Mouse (Mus musculus) v-Abl transformed pro-B cells (cell line): ENCODE measurements around the gene Atp2a3.

Experiments used
- in situ Hi-C, 2 experiments: fragments of 400-800 bp; cut with MboI; formaldehyde crosslinking; loops; one replicate each; pipeline ENCODE4 v1.15.1; 2025; ENCODE audit not compliant: unreplicated experiment in 2 of 2

Gene Atp2a3

DNA sequence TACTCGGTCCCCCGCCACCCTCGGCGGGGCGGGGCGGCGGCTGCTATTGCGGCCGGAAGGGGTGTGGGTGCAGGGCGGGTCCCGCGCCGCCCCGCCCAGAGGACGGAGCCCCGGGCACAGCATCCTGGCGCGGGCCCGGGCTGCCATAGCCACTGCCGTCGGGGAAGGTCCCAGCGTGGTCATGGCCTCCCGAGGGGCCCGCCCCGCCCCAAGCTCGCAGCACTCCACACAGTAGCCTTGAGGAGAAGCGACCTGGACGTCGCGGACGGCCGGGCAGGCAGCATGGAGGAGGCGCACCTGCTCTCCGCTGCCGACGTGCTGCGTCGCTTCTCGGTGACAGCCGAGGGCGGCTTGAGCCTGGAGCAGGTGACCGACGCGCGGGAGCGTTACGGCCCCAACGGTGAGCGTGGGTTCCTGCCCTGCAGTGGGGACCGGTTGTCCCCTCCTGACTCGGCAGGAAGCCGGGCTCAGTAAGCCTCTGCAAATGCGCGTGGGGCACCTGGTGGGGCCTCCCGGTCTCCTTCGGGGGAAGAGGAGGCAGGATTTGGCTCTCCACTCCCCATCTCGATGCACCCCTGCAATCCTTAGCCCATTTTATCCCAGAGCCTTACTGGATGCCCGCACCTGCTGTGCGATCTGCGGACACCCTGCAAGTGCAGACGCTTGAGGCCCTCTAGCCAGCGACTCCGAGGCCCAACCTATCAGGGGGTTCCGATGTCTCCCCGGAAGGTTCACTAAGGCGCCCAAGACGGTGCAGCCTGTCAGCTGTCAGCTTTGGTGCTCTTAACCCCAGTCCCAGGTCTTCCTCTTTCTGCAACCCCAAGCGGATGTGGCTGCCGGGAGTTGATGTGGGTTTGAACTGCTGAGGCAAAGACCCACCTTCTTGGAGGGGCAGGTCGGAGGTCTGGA lies at the start of gene Atp2a3:
Gene Atp2a3, plus strand, starts transcription at position 98 of the 909 bp plus-strand sequence.
- in situ Hi-C loops, result no loop called here

DNA sequence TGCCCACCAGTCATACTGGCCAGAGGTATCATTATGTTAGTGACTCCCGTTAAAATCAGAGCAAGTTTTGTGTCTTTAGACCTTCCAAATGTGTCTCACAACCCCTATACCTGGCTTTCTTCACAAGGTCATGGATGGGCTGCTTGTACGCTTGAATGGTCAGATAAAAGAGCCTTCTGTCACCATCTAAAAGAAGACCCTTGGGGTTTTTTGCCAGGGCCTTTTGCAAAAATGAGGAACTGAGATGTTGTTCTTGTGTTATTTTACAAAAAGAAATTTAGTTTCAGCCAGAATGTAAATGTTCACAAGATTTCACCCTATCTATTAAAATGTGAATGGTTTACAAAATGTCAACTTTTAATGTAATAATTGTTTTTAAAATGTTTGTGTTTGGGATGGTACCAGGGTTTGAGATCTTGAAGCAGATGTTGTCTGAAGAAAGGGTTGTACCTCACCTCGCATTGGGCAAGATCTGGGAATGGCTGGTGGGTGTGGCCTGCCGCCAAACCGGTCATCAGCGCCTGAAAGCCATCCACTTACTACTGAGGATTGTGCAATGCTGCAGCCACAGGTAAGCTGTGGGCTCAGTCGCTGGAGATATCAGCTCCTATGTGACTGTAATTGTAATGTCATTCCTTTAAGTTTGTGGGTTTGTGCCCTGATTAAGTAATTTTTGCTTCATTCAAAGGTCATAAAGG lies 43.5 kb upstream of the Atp2a3 start:
- in situ Hi-C loops, result no loop called here

DNA sequence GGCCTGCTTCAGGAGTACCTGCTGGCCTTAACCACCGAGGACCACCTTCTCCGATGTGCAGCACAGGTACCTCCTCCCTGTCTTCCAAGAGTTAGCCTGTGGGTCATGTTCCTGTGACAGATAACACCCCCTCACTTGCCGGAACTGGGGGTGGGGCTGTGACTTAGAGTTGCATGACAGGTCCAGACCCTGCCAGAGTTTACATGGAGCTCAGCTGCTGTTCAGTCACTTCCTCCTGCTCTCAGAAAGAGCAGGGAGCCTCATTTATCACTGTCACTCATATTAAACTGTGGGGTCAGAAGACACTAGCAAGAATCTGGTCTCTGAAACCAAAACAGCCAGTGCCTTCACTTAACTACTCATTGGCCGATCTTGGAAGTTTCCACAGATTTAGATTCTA lies 37.9 kb upstream of the Atp2a3 start:
- in situ Hi-C loops, result loop anchor here in 1 of 2 experiments (5.0 kb wide), 1 partner anchor 59 kb away; no protein-coding TSS in a partner anchor

GRCm38 (mm10) chr11:72924458-72924857 lies 36.5 kb upstream of the Atp2a3 start:
- in situ Hi-C loops, result loop anchor here in 1 of 2 experiments (5.0 kb wide), 1 partner anchor 58 kb away; no protein-coding TSS in a partner anchor

DNA sequence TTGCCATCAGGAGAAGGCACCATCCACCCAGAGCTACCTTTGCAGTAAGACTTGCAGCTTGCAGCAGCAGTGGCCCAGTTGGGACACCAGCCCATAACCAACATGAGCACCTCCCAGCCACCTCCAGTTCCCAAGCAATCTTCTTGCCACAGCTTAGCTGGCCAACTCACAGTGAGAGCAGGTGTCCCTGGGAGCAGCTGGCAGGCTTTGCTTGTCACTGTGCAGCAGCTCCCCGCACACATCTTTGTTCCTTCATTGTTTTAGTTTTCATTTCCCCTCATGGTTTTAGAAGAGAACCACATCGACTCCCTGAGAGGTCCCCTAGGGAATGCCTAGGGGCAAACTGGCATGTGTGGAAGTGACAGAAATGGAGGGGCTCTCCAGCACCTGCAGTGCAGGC lies 35.9 kb upstream of the Atp2a3 start:
- in situ Hi-C loops, result no loop called here

DNA sequence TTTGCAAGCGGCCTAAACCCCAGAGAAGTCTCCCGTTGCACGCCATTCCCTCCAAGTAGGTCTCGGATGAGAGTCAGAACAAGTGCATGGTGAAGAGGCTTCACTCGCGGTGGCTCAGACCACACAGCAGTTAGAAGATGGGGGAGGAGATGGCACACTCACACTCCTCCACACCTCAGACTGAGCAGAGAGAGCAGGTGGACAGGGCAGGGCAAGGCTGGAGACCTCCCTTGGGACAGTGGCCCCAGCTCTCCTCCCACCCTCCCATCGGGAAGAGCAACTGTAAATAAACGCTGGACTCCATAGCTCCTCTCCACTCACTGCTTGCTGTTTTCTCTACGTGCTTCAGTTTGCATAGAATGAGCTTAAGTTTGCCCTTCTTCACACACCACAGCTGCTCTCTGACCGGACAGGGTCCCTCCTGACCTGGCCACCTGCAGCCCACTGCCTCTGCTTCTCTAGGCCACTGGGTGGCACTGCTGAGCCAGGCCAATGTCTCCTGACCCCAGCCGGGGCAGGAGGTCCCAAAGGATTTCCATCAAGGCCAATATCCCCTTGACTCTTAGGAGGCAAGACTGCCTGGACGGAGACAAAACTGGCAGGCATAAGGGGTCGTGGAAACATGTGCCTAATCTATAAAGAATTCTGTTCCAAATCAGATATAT lies 34.6 kb upstream of the Atp2a3 start:
- in situ Hi-C loops, result no loop called here

- in situ Hi-C loops, result no loop called here
These were observed 32.5 kb upstream of the Atp2a3 start for GRCm38 (mm10) chr11:72928516-72928915.

- in situ Hi-C loops, result no loop called here
These were observed 20.5 kb upstream of the Atp2a3 start for GRCm38 (mm10) chr11:72940208-72941143.

DNA sequence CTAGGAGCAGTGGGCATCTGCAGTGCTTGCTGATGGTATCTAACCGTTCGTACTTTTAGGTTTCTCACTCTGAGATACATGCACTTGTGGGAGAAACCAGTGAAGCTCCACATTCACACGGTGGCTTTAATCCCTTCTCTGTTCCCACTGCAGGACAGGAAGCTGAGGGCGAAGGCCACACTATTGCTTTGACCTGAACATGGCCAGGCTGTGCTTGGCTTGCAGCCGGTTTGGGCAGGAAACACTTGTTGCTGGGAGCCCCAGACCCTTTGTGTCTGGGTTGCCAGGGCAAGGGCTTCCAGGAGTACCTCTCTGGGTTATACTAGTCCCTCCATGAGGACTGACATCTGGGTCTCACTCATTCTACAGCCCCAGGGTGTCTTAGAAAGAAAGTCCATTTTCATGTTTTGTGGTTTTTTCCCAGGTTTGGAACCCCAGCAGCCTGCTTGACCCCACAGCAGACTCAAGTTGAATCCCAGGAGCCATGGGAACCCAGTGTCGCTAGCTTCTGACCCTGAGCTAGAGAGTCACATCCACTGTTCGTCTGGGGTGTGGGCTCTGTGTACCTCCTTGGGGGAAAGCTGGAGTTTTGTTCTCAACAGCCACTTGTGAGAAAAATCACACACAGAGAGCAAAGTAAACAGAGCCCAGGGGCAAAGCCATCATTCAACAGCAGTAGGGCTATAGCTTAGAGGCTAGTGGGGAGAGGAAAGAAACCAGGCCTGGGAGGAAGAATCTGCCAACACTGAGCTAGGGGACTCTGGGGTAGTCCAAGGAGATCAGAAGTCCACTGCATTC lies 15.8 kb upstream of the Atp2a3 start:
- in situ Hi-C loops, result no loop called here

DNA sequence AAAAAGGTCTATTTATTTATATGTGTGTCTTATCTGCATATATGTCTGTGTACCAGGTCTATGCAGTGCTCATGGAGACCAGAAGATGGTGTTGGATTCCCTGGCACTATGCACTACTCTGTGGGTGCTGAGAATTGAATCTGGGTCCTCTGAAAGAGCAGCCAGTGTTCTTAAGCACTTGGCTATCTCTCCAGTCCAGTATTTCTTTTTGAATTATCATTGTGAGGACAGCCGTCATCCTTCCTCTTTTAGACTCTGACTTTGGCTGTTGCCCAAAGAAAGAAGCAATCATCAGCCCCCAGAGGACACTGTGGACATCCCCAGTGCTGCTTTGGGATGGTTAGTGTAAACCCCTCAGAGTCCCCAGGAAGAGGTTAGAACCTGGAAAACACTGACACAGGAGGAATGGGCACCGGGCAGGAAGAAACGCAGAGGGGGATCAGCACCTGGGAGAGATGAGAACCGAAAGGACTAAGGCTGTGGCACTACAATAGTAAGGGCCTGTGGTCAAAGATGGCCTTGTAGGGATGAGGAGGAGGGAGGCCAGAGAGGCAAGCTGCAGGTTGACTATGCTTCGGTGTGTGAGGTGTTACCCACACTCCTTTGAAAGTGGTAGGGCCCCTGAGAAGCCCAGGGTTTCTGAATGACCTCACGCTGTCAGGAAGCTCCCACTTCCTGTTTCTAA lies 15.0 kb upstream of the Atp2a3 start:
- in situ Hi-C loops, result no loop called here

GRCm38 (mm10) chr11:72946560-72947119 lies 14.3 kb upstream of the Atp2a3 start:
- in situ Hi-C loops, result no loop called here

DNA sequence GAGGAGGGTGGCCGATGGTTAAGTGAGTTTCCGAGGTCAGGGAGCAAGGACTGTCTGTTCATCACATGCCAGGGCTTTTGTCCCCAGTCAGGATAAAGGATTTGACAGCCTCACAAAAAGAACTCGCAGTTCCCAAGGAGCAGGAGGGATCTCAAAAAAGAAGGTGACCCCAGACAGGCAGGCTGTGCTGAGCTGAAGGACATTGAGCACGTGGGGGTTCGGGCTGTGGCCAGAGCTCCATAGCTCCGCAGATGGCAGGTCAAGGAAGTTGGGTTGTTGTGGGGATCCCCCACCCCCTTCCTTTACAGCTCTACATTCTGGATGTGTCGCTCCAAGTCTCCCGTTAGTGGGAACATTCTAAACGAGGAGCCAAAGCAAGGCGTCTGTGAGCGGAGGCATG lies 13.1 kb upstream of the Atp2a3 start:
- in situ Hi-C loops, result no loop called here

DNA sequence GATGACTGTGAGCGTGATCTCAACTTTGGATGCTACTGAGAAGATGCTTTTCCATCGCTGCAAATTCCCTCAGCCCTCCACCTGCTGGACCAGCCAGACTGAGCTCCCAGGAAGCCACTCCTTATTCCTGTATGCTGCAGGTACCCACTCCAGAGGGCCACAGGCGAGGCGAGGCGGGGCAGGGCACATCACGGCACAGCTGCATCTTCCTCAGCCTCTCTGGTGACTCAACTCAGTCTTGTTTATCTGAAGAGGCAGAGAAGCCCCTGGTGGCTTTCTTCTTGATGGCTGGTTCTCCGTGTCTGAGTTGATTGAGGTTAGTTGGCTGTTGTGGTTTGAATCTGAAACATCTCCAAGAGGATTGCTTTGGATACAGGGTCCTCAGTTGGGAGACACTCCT lies 12.7 kb upstream of the Atp2a3 start:
- in situ Hi-C loops, result no loop called here

- in situ Hi-C loops, result no loop called here
These were observed 9.6 kb upstream of the Atp2a3 start for GRCm38 (mm10) chr11:72951137-72952000.

DNA sequence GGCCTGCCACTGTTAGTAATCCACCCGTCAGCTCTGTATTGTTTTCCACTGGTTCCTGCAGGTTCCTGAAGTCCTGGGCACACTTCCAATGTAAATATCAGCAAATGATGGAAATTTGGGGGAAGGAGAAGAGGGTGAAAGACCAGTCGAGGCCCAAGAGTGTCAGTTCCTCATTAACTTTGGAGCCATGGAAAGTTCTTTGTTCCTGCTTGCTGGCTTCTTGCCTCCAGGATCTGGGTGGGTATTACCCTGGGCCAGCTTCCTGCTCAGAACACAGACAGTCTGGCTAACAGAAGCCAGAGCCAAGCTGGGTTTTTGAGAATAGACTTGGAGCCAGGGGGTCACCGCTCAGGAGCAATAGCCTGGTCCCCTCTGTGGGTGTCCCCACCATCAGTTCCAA lies 8.7 kb upstream of the Atp2a3 start:
- in situ Hi-C loops, result no loop called here

DNA sequence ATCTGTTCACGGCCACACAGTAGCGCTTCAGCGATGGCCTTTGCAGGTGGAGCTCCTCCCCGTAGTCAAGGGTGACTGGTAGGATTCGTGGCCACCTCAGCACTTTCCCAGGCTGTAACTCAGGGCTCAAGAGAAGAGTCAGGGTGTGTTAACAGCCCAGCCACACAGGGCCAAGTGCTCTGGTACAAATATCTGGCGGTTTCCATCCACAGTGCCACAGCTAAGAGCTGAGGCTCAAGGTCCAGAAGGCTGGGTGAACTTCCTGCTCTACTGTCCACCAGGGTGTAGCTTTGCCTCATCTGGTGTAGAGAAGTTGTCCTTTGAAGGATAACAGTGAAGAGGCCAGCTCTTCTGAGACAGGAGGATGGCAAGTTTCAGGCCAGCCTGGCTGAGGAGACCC lies 8.3 kb upstream of the Atp2a3 start:
- in situ Hi-C loops, result no loop called here

DNA sequence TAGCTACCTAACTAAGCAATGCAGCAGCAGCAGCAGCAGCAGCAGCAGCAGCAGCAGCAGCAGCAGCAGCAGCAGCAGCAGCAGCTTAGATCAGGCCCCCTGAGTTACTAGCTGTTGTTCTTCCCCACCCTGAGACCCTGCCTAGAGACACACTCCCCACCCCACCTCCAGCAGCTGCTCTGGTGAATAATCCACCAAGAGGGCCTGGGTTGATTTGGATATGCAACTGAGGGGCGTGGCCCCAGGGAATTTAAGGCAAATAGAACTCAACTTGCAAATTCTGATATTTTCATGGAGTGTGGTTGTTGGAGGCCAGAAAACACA lies 7.9 kb upstream of the Atp2a3 start:
- in situ Hi-C loops, result no loop called here
